Mouse (Mus musculus) T-helper 2 cell (primary cell): ENCODE data around the gene Tmem245.

Experiments used
- in situ Hi-C: fragments of 300-600 bp; cut with MboI, MseI; formaldehyde crosslinking; loops from one replicate; pipeline ENCODE4 v1.15.1; 2025; ENCODE audit warnings: high pct_unique_total_duplicates

Tmem245 gene

DNA sequence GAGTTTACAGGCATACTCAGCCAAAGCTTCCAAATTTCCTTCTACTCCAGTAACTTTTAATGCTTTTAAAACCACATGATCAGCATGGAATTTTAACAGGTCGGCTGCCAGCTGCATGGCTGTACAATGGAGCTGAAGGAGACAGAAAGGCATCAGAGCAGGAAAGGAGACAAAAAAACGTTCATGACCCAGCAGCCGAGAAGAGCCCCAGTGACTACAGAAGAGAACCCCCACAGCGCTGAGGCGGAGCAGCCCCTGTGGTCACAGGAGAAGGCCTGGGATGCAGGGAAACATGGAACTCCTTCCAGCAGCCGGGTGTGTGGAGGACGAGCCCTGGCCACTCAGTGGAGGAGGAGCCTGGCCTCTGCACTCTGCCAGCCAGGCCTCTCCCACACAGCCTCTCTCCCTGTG is 117.7 kb downstream of the Tmem245 start:
- in situ Hi-C loops: no loop called here

DNA sequence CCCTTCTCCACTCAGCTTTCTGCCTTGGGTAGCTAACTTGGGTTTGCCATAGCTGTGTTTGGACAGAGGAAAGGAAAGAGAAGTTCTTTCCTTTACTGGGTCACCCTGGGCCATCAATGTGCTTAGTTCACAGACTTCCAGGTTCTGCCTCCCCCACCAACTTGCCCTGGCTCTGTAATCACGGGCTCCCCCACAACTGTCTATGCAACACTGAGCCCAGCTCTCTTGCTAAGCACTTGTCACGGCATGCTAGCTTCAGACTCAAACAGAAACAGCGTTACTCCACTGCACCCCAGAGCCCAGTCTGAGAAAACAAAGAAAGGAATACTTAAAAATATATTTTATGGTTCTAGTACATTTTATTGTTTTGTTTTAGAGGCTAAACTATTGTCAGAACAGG is 118.3 kb downstream of the Tmem245 start:
- in situ Hi-C loops: no loop called here

DNA sequence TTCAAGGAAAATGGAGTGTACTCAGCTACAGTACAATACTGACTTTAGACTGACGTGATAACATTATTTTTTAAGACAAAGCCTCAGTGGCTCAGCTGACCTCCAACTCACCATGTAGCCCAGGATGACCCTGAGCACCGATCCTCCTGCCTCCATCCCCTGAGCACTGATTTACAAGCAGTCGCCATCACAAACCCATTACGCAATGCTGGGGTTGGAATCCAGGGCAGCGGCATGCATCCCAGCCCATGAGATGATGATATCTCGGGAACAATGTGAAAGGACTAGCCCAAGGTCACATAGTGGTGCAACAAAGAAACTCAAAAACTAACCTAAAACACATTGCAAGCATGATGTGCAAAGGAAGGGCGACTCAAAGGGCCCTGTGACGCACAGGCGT is 123.0 kb downstream of the Tmem245 start:
- in situ Hi-C loops: no loop called here

DNA sequence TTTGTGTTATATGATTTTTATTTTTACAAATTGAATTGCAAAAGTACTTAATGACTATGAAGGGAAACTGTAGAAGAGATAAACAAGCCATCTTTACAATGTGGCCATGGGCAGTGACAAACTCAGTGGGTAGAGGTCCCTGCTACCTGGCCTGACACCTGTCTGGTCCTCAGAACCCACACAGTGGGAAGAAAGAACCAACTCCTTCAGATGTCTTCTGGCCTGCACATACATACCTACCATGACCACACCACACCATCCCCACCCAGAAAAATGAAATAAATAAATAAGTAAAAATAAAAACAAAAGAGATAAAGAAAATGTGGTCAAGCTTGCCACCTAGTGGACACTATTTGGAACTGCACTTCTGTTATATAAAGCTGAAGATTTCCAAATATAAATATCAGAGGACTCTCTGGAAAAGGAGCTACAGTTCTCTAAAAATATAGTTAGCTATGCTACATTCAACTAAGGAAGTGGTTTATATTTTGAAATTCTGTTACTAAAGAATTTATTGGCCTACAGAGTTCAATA is 127.2 kb downstream of the Tmem245 start:
- in situ Hi-C loops: no loop called here
